In genomic region chr17:73826106-73826505, GRCm38 (mm10) we compare ENCODE assay signal across 20 mouse cellular contexts.
"Had no signal": no experiment of that assay in that cellular context is flagged by ENCODE, and none has a peak within 500 bp of the region (broad histone marks: within the 10 kb centered on the region; RNA-seq: fewer than 3 reads in every experiment).

No protein-coding gene starts in this region.

- DNase-seq: layer of hippocampus, adult 9-11 months; liver, postnatal 0 days; lung, embryonic 14.5 days; retina, postnatal 1 day; right cerebral cortex, postnatal 25 days; spleen, adult 18-20 months; thymus, postnatal 25 days had no signal

- H3K4me1 ChIP-seq: stomach, embryonic 15.5 days had no signal

- H3K9me3 ChIP-seq: limb, embryonic 10.5 days; limb, embryonic 13.5 days; midbrain, embryonic 12.5 days; midbrain, embryonic 15.5 days; neural tube, embryonic 13.5 days; stomach, embryonic 15.5 days had no signal

- H3K4me2 ChIP-seq: limb, embryonic 13.5 days; liver, embryonic 11.5 days; lung, embryonic 14.5 days; midbrain, embryonic 12.5 days; midbrain, embryonic 15.5 days; neural tube, embryonic 13.5 days; stomach, embryonic 15.5 days had no signal

- H3K36me3 ChIP-seq: stomach, embryonic 15.5 days had no signal

- H3K27me3 ChIP-seq: limb, embryonic 13.5 days; midbrain, embryonic 12.5 days; midbrain, embryonic 15.5 days; neural tube, embryonic 13.5 days; stomach, embryonic 15.5 days had no signal

- H3K4me3 ChIP-seq: layer of hippocampus, adult 2 months; limb, embryonic 10.5 days; limb, embryonic 13.5 days; midbrain, embryonic 12.5 days; midbrain, embryonic 15.5 days; myocyte; neural tube, embryonic 13.5 days; stomach, embryonic 15.5 days had no signal

- ATAC-seq: intestine, postnatal 0 days; liver, postnatal 0 days; lung, postnatal 0 days; midbrain, embryonic 15.5 days had no signal

- H3K27ac ChIP-seq: layer of hippocampus, adult 2 months; limb, embryonic 10.5 days; limb, embryonic 13.5 days; liver, embryonic 14.5 days; macrophage; midbrain, embryonic 12.5 days; midbrain, embryonic 15.5 days; neural tube, embryonic 13.5 days; stomach, embryonic 15.5 days had no signal

- H3K9ac ChIP-seq: limb, embryonic 13.5 days; liver, embryonic 14.5 days; liver, postnatal 0 days; lung, embryonic 14.5 days; midbrain, embryonic 12.5 days; midbrain, embryonic 15.5 days; neural tube, embryonic 13.5 days; stomach, embryonic 15.5 days had no signal
